Mouse (Mus musculus): ENCODE data around the gene Ankrd11.

GRCm38 (mm10) chr8:122987255-122987654 is 54.8 kb downstream of the Ankrd11 start:
- no peak for TF ChIP-seq CTCF (IDR thresholded peaks at IDR 0.05; ENCODE audit: control insufficient read depth, insufficient read depth, insufficient read length)
- TF ChIP-seq MAX (IDR thresholded peaks at IDR 0.05) = no peak
- TF ChIP-seq CEBPB (IDR thresholded peaks at IDR 0.05; ENCODE audit: low read depth) = no peak
- no peak for TF ChIP-seq MYOD1 (IDR thresholded peaks at IDR 0.05; ENCODE audit: control insufficient read depth, insufficient read length, low read depth)
- no peak for TF ChIP-seq MYOG (IDR thresholded peaks at IDR 0.05; ENCODE audit: control insufficient read depth, extremely low read depth, insufficient read length)
- TF ChIP-seq FOSL1 (IDR thresholded peaks at IDR 0.05; ENCODE audit: insufficient read depth, low read length, poor library complexity, severe bottlenecking) = no peak

Measured in C2C12 (cell line).